Mouse (Mus musculus): ENCODE measurements around the gene Gm6482.
A peak's percentile ranks its signal among the peaks of the same experiment; 100 is the strongest.
"Not testable (repeated sequence)": the region's sequence is repeated elsewhere in the genome, so short reads cannot be mapped to it uniquely, and the experiment has no call there.

Gm6482 gene

GRCm38 (mm10) chr14:41408181-41408580, at the start of gene Gm6482:
Gm6482 (minus strand) TSS chr14:41408281.
- DNase-seq: not testable (repeated sequence)

- DNase-seq: not testable (repeated sequence)
These were observed 45.3 kb upstream of the Gm6482 start, which contains the start of gene Gm7954 for GRCm38 (mm10) chr14:41453418-41453817. Gm7954 (minus strand) TSS chr14:41453518.

- peak; percentile 20 to 23 for DNase-seq
These were observed 17.5 kb upstream of the Gm6482 start for GRCm38 (mm10) chr14:41425393-41426075.

- DNase-seq: peak in 1 of 2 experiments; percentile 0
These were observed 16.6 kb upstream of the Gm6482 start for GRCm38 (mm10) chr14:41424694-41425093.

GRCm38 (mm10) chr14:41386279-41386678, 21.8 kb downstream of the Gm6482 start, which contains the start of gene Gm7945:
Gm7945 (minus strand) TSS chr14:41386379.
- DNase-seq: not testable (repeated sequence)
